Mouse (Mus musculus) liver, adult 2 months (tissue): ENCODE data around the gene Ric8b.

Source experiments
- CTCF ChIP-seq: fragments of 200-500 bp; IDR thresholded peaks from 2 replicates; pipeline ENCODE4 v1.5.1; 2011; ENCODE audit warnings: low read depth, low read length, control low read depth
- POLR2A ChIP-seq: fragments of 200-500 bp; IDR thresholded peaks from 2 replicates; pipeline ENCODE4 v1.6.1; 2011; ENCODE audit warnings: low read length, control low read depth; ENCODE audit not compliant: insufficient read depth; ENCODE audit errors: extremely low read depth

GRCm38 (mm10) chr10:84896941-84897930 is 20.2 kb upstream of the Ric8b start:
- no peak for TF ChIP-seq CTCF
- TF ChIP-seq POLR2A = no peak
